Mouse (Mus musculus) erythroblast, adult 5-6 weeks (primary cell): Measurements from ENCODE around the gene Arhgap44. TPM values are rescaled to one million over a fixed set of nuclear protein-coding genes. Genes with fewer than 3 reads are reported as not detected.

Experiments
- ATAC-seq: replicated peaks from 2 replicates; pipeline ENCODE4 v1.8.0; 2016; ENCODE audit warnings: moderate number of reproducible peaks, mild to moderate bottlenecking, moderate TSS enrichment, inconsistent platforms; ENCODE audit not compliant: poor library complexity, low FRiP score, severe bottlenecking
- total RNA-seq, 2 experiments: library from RNA; stranded (forward) in 1 of 2; stranded (reverse) in 1 of 2; fragments of 150-400 nt in 1 of 2; fragments of 200-764, 138-1000 nt in 1 of 2; gene quantifications; 2 replicates each; pipeline versions ENCODE4 v1.2.3 to v1.2.4; 2015 to 2017; ENCODE audit warnings: low replicate concordance in 2 of 2

Gene Arhgap44
- not detected in 2 replicates for total RNA-seq (2015; ENCODE audit: low replicate concordance)
- not detected in 2 replicates for total RNA-seq (2017; ENCODE audit: low replicate concordance)

DNA sequence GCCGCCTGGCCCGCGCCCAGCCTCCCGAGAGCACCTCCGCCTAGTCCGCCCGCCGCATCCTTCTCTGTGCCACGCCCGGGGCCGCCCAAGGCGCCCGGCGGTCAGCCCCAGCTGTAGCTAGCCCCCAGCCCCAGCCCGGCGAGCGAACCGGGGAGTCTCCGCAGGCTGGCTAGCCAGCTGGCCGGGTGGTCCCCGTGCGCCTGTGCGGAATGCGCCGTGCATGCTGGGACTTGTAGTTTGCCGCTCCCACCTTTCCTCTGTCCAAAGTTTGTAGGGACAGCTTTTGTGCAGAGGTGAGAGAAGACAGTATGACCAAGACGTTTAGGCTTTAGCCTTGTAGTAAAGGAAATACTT is at the start of gene Arhgap44:
Arhgap44 (minus strand) TSS at position 195 of the 354 bp plus-strand sequence.
- ATAC-seq = no peak

DNA sequence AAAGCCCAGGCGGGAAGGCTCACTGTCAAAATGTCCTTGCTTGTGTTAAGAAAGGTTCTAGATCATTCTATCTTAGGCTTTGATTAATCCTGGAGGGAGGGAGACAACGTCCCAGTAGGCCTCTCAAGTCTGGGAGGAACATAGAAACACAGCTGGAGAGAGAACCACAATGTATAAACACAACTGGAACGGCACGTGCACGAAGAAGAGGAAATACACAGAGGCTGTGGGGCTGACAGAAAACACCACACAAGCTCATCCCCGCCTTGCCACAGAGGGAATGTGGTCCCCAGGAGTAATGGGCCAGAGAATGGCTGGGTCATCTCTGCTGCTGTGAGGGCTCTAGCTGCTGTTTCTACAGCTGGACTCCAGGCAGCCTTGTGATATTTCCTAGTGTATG is 48.9 kb upstream of the Arhgap44 start:
- ATAC-seq = no peak

DNA sequence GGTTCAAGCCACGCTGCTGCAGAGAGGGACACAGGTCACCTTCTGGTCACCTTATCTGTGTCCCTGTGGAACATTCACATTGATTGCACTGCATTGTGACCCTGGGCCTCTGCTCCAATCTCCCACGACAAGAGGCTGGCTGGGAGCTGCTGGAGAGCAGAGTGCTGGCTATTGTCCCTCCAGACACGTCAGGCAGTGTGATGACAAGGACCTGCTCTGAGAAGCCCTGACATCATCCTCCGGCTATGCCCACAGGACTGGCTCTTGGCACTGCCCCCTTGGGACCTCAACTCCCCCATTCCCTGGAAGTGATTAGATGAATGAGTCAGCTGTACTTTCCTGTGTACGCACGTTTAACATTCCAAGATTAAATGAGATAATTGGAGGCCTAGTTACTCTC is 46.7 kb upstream of the Arhgap44 start:
- no peak for ATAC-seq

DNA sequence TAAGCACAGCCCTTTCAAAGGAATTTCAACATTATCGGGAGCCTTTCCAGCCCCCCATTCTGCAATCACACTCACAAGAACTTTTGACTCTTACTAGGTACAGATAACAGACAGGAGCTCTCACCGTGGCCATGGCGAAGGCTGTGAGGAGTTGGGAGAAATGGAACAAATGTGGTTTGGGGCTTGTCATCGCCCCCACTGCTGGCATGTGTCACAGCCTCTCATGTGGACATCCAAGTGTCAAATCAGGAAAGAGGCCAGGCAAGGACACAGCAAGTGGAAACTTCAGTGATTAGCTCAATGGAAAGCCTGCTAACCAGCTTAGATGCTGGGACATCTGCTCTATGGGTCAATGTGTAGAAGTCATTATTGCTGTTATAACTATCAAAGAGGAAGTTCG is 42.5 kb upstream of the Arhgap44 start:
- ATAC-seq = no peak

DNA sequence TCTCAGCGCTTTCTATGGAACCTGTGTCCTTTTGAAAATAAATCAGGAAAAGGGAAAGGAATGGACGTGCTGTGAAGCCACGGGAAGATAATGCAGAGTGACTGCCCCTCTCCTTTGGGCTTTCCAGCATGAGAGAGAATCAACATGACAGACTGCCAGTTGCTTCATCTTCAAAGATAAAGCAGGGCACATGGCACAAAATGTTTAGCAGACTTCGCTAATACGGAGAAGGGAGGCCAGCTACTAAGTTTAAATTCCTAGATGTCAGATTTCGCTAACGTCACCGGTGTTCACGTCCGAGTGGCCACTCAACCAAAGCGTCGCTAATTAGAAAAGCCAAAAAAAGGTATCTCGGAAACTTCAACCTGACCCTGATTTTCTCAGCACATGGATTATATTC is 41.9 kb upstream of the Arhgap44 start:
- no peak for ATAC-seq

DNA sequence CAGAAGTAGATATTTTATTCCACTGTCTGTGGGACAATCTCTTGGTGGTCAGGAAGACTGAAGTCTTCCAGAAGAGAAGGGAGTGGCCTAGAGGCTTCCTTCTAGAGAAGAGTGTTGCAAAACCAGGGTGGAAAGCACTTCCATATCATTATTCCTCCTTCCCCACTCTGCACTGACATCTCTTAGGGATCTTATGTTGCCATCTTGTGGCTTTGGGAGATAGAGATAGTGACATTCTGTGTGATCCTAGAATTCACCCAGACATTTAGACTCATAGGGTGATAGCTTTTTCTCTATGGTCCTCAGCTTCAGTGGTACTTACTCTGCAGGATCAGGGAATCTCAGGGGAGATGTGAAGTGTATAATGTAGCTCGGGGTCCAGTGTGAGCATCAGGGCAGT is 40.3 kb upstream of the Arhgap44 start:
- no peak for ATAC-seq

DNA sequence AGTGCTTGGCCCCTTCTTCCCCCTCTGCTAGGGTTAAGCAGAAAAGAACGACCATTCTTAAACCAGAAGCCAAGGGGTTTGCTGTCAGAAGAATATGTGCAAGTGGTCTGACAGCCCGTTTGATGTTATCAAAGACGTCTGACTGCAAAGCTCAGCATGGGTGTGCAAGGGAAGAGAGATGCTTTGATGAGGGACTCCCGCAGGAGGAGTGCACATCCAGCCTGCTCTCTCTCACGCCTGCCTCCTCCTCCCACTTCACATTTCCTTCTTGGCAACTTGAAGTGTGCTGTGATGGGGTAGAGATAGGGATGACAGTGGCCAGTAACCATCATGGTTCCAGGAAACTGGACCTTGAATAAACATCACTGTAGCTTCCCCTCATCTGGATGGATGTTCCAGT is 39.5 kb upstream of the Arhgap44 start:
- no peak for ATAC-seq

DNA sequence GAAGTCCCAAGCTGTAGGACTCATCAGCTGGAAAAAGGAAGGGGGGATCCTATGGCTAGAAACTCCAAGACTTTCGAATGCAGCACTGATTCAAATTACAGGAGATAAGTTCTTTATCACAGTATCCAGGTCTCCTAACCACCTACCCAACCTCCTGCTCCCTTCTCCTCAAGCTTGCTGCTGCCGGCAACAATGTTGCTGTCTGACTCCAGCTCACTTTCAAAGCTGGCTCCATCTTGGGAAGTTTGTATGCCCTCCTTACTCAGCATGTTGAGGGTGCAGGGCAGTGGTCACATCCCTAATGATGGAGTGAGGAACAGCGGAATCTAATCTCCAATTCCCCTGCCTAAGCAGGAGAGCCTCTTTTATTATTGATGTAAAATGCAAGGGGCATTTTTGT is 35.3 kb upstream of the Arhgap44 start:
- ATAC-seq = no peak

DNA sequence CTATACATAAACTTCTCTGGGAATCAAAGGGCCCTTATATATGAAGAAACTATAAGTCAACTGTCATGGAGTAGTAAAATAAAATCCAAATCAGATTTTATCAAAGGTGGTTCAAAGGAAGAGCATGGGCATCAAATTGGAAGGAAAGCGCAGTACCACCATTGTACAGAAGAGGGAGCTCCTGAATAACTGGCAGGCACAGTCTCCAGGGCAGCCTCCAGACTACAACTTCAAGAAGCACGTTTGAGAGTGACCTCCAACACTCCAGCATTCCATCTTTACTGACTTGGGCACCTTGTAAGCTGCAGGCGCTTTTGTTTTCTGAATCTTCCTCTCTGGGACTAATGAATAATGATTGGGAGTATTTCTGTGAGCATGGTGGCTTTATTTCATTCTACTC is 34.5 kb upstream of the Arhgap44 start:
- no peak for ATAC-seq

DNA sequence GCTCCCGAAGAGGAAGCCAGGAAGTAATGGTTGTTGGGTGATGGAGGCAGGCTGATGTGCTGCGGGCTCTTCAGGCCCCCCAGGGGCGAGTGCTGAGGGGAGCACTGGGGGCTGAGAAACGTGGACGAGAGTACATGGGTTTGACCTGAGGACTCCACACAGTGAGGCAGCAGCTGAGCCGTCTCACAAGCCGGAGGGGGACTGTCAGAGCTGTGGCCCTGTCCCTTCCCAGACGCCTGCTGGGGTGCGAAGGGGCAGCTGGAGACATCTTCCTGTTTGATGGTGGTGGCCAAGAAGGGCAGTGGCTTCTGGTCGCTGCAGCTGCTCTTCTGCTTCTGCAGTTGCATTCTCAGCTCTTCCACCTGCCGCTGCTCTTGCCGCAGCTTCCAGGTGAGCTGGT is 24.2 kb upstream of the Arhgap44 start:
- no peak for ATAC-seq

DNA sequence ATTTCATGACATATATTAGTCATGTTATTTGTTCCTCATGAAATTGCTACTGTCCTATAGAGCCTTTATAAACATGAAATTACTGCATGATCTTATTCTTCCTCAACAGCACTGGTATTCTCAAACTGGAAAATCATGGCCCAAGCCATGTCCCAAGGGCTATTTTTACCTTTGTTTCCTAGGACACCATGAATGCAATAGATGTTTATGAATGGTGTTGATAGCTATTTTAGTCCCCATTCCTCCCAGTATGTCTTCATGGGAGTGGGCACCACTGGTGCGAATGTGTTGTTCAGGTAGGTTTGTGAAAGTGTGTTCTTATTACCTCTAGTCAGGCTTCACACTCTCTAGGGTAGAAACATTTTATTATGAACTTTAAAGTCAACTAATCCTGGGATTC is 22.4 kb upstream of the Arhgap44 start:
- no peak for ATAC-seq

DNA sequence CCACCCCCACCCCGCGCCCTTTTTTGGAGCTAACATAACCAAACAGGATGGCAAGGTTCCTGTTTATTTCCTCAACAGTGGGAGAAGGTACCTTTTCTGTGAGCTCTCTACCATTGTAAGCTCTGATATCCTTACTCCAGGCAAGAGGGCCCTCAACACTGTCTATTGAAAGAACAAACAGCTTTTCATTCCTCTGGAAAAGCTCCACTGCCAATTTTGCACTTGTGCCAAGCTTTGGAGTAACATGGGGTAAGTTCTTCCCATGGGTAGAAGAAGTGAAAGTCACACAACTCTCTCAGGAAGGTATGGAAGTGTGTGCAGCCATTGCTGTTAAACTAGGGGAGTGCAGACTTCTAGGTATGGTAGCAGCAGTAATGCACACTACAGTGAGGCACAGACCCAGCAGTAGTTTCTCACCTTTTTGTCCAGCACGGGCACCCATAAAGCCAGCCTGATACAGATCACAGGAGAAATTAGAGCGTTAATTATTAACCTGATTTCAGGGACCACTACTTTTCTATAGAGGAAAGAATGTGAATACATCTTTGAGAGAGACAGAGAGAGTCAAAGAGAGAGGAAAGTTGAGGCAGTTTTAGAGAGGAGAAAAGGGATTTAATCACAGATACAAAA is 7.5 kb upstream of the Arhgap44 start:
- ATAC-seq = no peak

DNA sequence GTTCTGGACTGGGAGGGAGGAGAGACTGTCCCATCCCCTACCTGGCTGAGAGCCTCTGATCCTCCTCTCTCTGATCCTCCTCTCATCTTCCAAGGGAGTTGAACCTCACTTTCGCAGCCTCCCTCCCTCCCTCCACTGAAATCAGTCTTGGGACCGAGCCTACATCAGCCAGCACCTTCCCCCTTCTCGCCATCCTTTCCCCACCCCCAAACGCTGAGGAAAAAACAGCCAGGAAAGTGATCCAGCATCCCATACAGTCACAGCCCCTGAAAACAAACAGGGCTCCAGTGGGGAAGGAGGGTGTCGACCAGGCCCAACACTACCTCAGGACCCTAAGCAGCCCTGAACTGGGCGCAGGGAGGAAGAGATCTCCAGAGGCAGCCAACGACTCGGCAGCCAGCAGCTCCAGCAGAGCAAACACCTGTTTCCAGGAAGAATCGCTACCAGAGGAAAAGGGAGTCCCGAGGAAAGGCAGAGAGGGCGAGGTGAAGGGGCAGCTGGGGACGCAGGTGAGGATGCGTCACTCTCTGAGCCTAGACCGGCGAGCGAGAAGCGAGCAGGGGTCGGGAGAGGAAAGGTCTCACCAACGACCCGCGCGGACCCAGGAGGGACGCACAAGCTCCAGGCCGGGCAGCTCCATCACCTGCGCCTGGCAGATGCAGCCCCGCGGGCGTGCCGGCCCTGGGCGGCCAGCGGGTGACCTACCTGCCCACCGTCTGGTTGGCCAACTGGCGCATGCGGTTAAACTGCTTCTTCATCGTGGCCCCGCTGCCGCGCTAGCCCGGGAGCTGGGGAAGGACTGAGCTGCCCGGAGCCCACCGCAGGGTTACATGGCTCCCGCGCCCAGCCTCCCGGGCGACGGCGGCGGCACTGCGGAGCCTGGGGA is 637 bp downstream of the Arhgap44 start:
- ATAC-seq = no peak

DNA sequence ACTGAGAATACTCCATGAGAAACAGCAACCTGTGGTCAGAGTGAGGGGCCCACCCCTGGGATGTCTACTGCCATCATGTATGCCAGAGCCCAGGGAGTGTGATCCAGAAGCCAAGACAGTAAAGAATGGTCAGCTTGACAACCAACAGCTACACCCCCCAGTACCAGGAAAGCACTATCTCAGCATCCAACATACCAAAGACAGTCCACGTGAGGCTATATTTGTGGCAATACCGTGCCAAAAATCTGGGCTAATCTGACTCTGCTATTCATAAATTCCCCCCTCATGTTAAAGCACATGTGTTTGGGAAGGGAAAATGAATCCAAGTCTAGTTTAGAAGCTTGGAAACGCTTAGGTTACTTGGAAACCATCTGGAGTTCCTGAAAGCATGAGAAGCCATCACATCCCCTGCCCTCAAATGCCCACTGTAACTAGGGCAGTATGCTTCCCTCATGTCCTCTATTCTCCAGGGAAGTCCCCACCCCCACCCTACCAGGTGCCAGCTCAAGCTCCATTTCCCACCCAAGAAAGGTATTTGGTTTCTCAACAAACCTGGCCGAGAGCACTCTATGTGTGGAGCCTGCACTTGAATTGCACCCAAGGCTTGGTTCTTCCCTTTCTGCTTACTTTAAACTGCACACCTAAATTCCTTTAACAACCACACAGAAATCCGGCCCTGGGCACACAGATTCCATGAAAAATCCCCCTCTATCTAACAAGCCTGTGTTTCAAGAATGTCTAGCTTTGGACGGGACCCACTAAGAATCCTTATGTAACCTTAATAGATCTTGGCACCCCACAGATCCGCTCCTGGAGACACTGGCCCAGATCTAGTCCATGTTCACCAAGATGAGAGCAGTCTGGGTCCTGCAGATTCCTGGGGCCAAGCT is 1.5 kb downstream of the Arhgap44 start:
- ATAC-seq = no peak

DNA sequence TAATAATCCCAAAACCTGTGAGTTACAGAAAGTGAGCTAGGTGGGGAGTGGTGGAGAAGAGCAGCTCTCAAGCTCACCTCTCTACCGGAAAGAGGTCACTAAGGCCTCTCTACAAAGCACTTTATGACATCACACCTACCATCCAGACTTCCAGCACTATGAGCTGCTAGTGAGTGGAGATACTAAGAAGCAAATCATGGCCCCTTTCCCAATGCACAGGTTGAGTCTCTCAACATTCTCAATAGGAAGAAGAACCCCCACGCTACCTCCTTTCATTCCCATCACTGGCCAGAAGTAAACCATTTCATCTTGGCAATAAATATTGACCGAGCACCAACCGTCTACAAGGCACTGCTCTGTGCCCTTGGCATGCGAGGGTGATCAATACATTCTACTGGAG is 3.0 kb downstream of the Arhgap44 start, which contains the start of gene 1700086D15Rik:
1700086D15Rik (minus strand) TSS at position 101 of the 400 bp plus-strand sequence.
- ATAC-seq = no peak

DNA sequence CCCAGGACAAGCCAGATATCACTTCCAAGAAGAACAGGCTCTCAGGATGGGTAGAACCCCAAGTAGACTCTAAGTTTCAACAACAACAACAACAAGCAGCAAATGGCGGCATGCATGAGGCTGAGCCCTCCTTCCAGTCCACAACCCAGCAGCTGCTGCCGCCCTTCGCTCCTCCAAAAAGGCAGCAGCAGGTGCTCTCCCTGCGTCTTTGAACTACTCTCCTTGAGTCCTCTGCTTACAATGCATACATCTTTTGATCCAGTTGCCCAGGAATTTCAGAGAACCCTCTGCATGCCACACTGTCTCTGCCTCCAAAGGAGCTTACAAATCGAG is 4.1 kb downstream of the Arhgap44 start:
- no peak for ATAC-seq

DNA sequence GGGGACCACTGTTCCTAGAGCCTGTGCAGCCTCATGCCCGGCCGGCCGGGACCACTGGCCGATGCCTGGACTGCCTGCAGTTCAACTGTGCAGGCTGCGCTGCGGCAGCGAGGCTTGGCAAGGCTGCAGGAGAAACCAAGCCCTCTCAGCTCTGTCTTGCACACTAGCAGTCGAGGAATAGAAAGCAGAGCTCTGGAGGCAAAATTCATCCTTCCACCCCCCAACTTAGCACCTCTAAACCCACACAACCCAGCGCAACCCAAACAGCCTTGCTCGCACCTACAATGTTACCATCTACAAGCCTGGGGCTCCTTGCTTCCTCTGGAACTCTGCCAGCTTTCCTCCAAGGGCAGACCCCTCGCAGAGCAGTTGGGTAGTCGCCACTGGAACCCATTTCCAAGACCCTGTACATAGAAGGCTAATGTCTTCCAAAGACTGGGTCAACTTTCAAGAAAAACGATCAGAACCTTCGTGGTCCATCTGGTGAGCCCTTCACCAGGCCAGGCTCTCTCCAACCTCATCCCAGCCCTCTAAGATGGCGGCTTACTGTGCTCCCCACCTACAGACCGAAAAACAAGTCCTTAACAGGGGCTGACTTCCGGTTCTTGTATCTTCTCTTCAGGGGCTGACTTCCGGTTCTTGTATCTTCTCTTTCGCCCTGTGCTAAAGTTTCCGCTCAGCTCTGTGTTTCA is 4.6 kb downstream of the Arhgap44 start:
- no peak for ATAC-seq

DNA sequence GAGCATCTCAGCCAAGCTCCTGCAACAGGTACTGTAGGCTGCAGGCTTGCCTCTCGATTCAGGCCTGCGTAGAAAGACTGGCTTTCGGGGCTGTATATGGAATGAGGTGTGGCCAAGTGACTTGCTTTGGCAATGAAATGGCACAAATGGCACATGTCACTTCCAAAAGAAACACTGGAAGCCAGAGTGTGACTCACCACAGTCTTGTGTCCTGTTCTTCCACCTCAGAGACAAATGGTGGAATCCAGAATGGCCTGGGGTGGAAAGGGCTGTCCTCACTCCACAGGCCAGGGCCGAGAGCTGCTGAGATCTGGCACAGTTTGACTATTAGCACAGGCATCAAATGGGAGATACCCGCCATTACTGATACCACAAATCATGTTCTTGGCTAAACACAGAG is 9.8 kb downstream of the Arhgap44 start:
- no peak for ATAC-seq

DNA sequence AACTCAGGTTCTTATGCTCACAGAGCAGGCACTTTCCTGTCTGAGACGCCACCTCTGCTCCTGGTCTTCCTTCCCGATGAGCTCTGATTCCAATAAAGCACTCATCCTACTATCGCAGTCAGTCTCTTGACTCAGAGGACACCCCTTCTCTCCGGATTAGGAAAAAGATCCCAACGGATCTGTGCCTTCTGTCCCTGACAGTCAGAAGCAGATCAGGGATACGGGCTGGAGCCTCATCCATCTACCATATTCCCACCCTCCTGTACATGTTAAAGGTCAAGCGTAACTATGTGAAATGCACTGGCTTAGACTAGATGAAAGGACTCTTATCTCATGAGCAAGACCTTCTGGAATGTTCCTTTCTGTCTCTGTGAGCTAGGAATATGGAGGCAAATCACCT is 14.3 kb downstream of the Arhgap44 start:
- ATAC-seq = no peak

DNA sequence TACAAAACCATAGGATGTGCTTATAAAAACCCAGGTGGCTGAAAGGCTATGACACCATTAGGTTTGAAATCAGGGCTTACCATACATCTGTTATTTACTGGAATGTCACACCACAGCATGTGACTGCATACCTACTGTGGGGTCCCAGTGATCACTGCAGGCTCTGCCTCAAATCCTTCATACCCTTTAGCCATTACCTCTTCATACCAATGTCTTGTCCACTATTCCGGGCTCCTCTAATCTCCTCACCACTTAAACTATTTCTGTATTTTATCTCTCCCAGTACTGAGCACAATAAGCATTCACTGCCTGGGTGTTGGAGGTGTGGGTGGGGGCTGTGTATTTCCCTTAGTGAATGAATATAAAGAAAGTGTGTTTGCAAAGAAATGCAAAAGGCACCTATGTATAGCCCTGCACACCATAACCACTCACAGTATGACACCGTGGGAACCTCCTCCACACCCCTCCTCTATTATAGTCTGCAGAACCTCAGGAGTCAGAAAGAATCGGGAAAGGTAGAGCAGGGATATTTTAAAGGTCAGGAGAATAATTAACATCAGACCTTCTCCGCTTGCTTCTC is 19.8 kb downstream of the Arhgap44 start:
- ATAC-seq = no peak
